1 mouse cellular context compared by ENCODE assay signal in genomic region chrX:7782603-7783092, GRCm38 (mm10).
TF ChIP-seq lines count a peak whose summit lies in the region.

No protein-coding gene starts in this region.

TF ChIP-seq in CH12.LX, 34 proteins besides CTCF, POLR2A, EP300 and RAD21:
- TF ChIP-seq USF1 (IDR thresholded peaks at IDR 0.05; ENCODE audit: low read depth, low read length) (no peak), ZNF384 (IDR thresholded peaks at IDR 0.05; ENCODE audit: low read depth, low read length) (no peak), JUN (IDR thresholded peaks at IDR 0.05; ENCODE audit: insufficient read depth, low read depth, low read length) (no peak), JUND (conservative IDR thresholded peaks at IDR 0.05; ENCODE audit: low read depth, low read length) (no peak), ZKSCAN1 (IDR thresholded peaks at IDR 0.05; ENCODE audit: borderline replicate concordance, low read depth, low read length) (no peak), MXI1 (IDR thresholded peaks at IDR 0.05; ENCODE audit: low read depth, low read length) (no peak), BHLHE40 (IDR thresholded peaks at IDR 0.05; ENCODE audit: low read depth, low read length) (no peak), IRF4 (IDR thresholded peaks at IDR 0.05; ENCODE audit: low read depth, low read length) (no peak), TBP (conservative IDR thresholded peaks at IDR 0.05; ENCODE audit: low read depth, low read length) (no peak), ELF1 (IDR thresholded peaks at IDR 0.05; ENCODE audit: low read depth, low read length) (no peak), SMC3 (IDR thresholded peaks at IDR 0.05; ENCODE audit: low read depth, low read length) (no peak), CHD2 (IDR thresholded peaks at IDR 0.05; ENCODE audit: low read length) (no peak)
